Mouse (Mus musculus): Measurements from ENCODE around the gene Ttll4. TPM values are rescaled to one million over a fixed set of nuclear protein-coding genes. Genes with fewer than 3 reads are reported as not detected.
A peak's percentile ranks its signal among the peaks of the same experiment; 100 is the strongest.

Ttll4 gene
- polyA plus RNA-seq, 1 experiment = 28.2 TPM

DNA sequence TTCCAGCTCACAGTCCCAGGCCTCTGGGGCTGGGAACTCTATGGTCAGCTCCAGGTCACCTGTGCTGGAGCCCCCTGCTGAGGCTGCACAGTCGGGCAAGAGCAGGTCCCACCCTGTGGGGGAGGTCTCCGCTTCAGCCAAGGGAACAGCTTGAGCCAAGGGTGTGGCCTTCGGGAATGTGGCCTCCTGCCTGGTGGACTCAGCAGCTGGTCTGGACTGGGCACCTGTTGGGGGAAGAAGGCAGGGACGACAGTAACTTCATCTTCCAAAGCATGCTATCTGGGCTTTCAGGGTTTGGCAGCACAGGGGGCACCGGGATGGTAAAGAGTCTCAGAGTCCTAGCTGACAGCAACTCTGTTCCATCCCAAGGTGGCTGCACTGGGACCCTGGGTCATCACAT is 85.8 kb downstream of the Ttll4 start:
- Histone ChIP-seq H3K4me1 (ENCODE audit: control insufficient read depth, insufficient read depth, low read length) (no peaks in the 10 kb centered on the region), H3K4me3 (replicated peaks; ENCODE audit: control insufficient read depth, low read depth, low read length) (no peak overlapping the region), H3K27ac (ENCODE audit: control insufficient read depth, insufficient read depth, low read depth, low read length, poor library complexity) (no peak overlapping the region)
- 79% methylated on average over 5 of the region's 5 CpGs for WGBS
- TF ChIP-seq POLR2A (IDR thresholded peaks at IDR 0.05; ENCODE audit: borderline replicate concordance, control insufficient read depth, low read depth, low read length) = no peak
- TF ChIP-seq CTCF (IDR thresholded peaks at IDR 0.05; ENCODE audit: control insufficient read depth, insufficient read depth, low read length) = no peak

GRCm38 (mm10) chr1:74748643-74749271 is 87.2 kb downstream of the Ttll4 start, which contains the start of gene Prkag3:
Gene Prkag3, minus strand, starts transcription at chr1:74749221.
- Histone ChIP-seq H3K4me3 (replicated peaks; ENCODE audit: control insufficient read depth, low read depth, low read length) (no peak within 1 kb of the TSS), H3K27ac (ENCODE audit: control insufficient read depth, insufficient read depth, low read depth, low read length, poor library complexity) (no peak within 1 kb of the TSS; the same call in 1 of the 2 replicates), H3K4me1 (ENCODE audit: control insufficient read depth, insufficient read depth, low read length) (peaks cover 3% of the 10 kb centered on the region; the same call in 1 of the 2 replicates)
- TF ChIP-seq POLR2A (IDR thresholded peaks at IDR 0.05; ENCODE audit: borderline replicate concordance, control insufficient read depth, low read depth, low read length) = no peak
- peak; percentile 55; the same call in 1 of the 2 replicates for TF ChIP-seq CTCF (IDR thresholded peaks at IDR 0.05; ENCODE audit: control insufficient read depth, insufficient read depth, low read length)
- WGBS = 12% methylated on average over 30 of the region's 30 CpGs

GRCm38 (mm10) chr1:74749301-74749700 is 87.8 kb downstream of the Ttll4 start:
- no peak overlapping the region; the same call in 1 of the 2 replicates for H3K27ac ChIP-seq (ENCODE audit: control insufficient read depth, insufficient read depth, low read depth, low read length, poor library complexity)
- no peak overlapping the region for H3K4me3 ChIP-seq (replicated peaks; ENCODE audit: control insufficient read depth, low read depth, low read length)
- WGBS = 76% methylated on average over 7 of the region's 7 CpGs
- peaks cover 3% of the 10 kb centered on the region; the same call in 1 of the 2 replicates for H3K4me1 ChIP-seq (ENCODE audit: control insufficient read depth, insufficient read depth, low read length)
- TF ChIP-seq POLR2A (IDR thresholded peaks at IDR 0.05; ENCODE audit: borderline replicate concordance, control insufficient read depth, low read depth, low read length) = no peak
- no peak for TF ChIP-seq CTCF (IDR thresholded peaks at IDR 0.05; ENCODE audit: control insufficient read depth, insufficient read depth, low read length)

GRCm38 (mm10) chr1:74750683-74751082 is 89.1 kb downstream of the Ttll4 start:
- TF ChIP-seq POLR2A (IDR thresholded peaks at IDR 0.05; ENCODE audit: borderline replicate concordance, control insufficient read depth, low read depth, low read length) (no peak), CTCF (IDR thresholded peaks at IDR 0.05; ENCODE audit: control insufficient read depth, insufficient read depth, low read length) (no peak)
- Histone ChIP-seq H3K4me3 (replicated peaks; ENCODE audit: control insufficient read depth, low read depth, low read length) (no peak overlapping the region), H3K4me1 (ENCODE audit: control insufficient read depth, insufficient read depth, low read length) (peaks cover 3% of the 10 kb centered on the region; the same call in 1 of the 2 replicates), H3K27ac (ENCODE audit: control insufficient read depth, insufficient read depth, low read depth, low read length, poor library complexity) (no peak overlapping the region)
- 86% methylated on average over 4 of the region's 4 CpGs for WGBS

DNA sequence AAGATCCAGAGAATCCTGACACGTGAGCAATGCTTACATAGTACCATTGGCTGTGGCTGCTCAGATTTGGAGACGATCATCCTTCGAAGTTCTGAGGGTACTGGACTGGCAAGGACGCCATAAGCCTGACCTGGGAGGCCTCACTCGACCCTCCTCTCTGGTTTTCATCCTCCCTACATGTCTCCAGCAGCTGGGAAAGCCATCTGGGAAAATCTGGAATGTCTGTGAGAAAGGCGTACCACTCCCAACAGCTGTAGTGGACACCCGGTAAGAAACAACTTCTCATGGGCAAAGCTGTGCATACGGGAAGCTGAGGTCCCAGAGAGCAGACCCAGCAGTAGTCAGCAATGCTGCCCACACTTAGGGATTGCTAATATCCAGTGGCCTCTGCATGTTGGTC is 90.6 kb downstream of the Ttll4 start:
- H3K4me1 ChIP-seq (ENCODE audit: control insufficient read depth, insufficient read depth, low read length) = peaks cover 3% of the 10 kb centered on the region; the same call in 1 of the 2 replicates
- TF ChIP-seq POLR2A (IDR thresholded peaks at IDR 0.05; ENCODE audit: borderline replicate concordance, control insufficient read depth, low read depth, low read length) (no peak), CTCF (IDR thresholded peaks at IDR 0.05; ENCODE audit: control insufficient read depth, insufficient read depth, low read length) (no peak)
- 85% methylated on average over 8 of the region's 8 CpGs for WGBS
- H3K4me3 ChIP-seq (replicated peaks; ENCODE audit: control insufficient read depth, low read depth, low read length) = no peak overlapping the region
- H3K27ac ChIP-seq (ENCODE audit: control insufficient read depth, insufficient read depth, low read depth, low read length, poor library complexity) = no peak overlapping the region

GRCm38 (mm10) chr1:74752833-74753232 is 91.3 kb downstream of the Ttll4 start:
- H3K4me3 ChIP-seq (replicated peaks; ENCODE audit: control insufficient read depth, low read depth, low read length) = no peak overlapping the region
- H3K4me1 ChIP-seq (ENCODE audit: control insufficient read depth, insufficient read depth, low read length) = peaks cover 3% of the 10 kb centered on the region; the same call in 1 of the 2 replicates
- 86% methylated on average over 3 of the region's 3 CpGs for WGBS
- TF ChIP-seq POLR2A (IDR thresholded peaks at IDR 0.05; ENCODE audit: borderline replicate concordance, control insufficient read depth, low read depth, low read length) (no peak), CTCF (IDR thresholded peaks at IDR 0.05; ENCODE audit: control insufficient read depth, insufficient read depth, low read length) (no peak)
- H3K27ac ChIP-seq (ENCODE audit: control insufficient read depth, insufficient read depth, low read depth, low read length, poor library complexity) = no peak overlapping the region

Other genes starting within 250 kb of the Ttll4 start
- gene Cnot9, start 155.7 kb upstream of the Ttll4 start, polyA plus RNA-seq (2011; ENCODE audit: insufficient read depth, insufficient read length, low replicate concordance, missing spikeins) = 27.4 and 27.5 TPM in 2 replicates
- not detected in 2 replicates for gene Plcd4, start 118.9 kb upstream of the Ttll4 start, polyA plus RNA-seq (2011; ENCODE audit: insufficient read depth, insufficient read length, low replicate concordance, missing spikeins)
- gene Usp37, start 117.5 kb upstream of the Ttll4 start, polyA plus RNA-seq (2011; ENCODE audit: insufficient read depth, insufficient read length, low replicate concordance, missing spikeins) = 8.7 and 10.1 TPM in 2 replicates
- 6.8 and 12.0 TPM in 2 replicates for gene Zfp142, start 73.5 kb upstream of the Ttll4 start, polyA plus RNA-seq (2011; ENCODE audit: insufficient read depth, insufficient read length, low replicate concordance, missing spikeins)
- 5.7 and 7.8 TPM in 2 replicates for gene Bcs1l, start 73.5 kb upstream of the Ttll4 start, polyA plus RNA-seq (2011; ENCODE audit: insufficient read depth, insufficient read length, low replicate concordance, missing spikeins)
- gene Rnf25, start 60.3 kb upstream of the Ttll4 start, polyA plus RNA-seq (2011; ENCODE audit: insufficient read depth, insufficient read length, low replicate concordance, missing spikeins) = 22.5 and 33.6 TPM in 2 replicates
- 0.70 and 1.6 TPM in 2 replicates for gene Stk36, start 60.3 kb upstream of the Ttll4 start, polyA plus RNA-seq (2011; ENCODE audit: insufficient read depth, insufficient read length, low replicate concordance, missing spikeins)
- gene Cyp27a1, start 51.8 kb downstream of the Ttll4 start, polyA plus RNA-seq (2011; ENCODE audit: insufficient read depth, insufficient read length, low replicate concordance, missing spikeins) = 9.2 and 16.4 TPM in 2 replicates
- gene Prkag3, start 87.5 kb downstream of the Ttll4 start, polyA plus RNA-seq (2011; ENCODE audit: insufficient read depth, insufficient read length, low replicate concordance, missing spikeins) = 0.52 TPM in 1 of 2 replicates, not detected in the other
- gene Wnt6, start 110.1 kb downstream of the Ttll4 start, polyA plus RNA-seq (2011; ENCODE audit: insufficient read depth, insufficient read length, low replicate concordance, missing spikeins) = not detected in 2 replicates
- not detected in 2 replicates for gene Wnt10a, start 129.8 kb downstream of the Ttll4 start, polyA plus RNA-seq (2011; ENCODE audit: insufficient read depth, insufficient read length, low replicate concordance, missing spikeins)
- gene Cdk5r2, start 193.2 kb downstream of the Ttll4 start, polyA plus RNA-seq (2011; ENCODE audit: insufficient read depth, insufficient read length, low replicate concordance, missing spikeins) = not detected in 2 replicates
- gene Fev, start 223.7 kb downstream of the Ttll4 start, polyA plus RNA-seq (2011; ENCODE audit: insufficient read depth, insufficient read length, low replicate concordance, missing spikeins) = not detected in 2 replicates
- not detected in 2 replicates for gene Cryba2, start 231.4 kb downstream of the Ttll4 start, polyA plus RNA-seq (2011; ENCODE audit: insufficient read depth, insufficient read length, low replicate concordance, missing spikeins)